Mouse (Mus musculus) midbrain, embryonic 15.5 days (tissue): ENCODE data around the gene Pabpn1. TPM values are rescaled to one million over a fixed set of nuclear protein-coding genes. Genes with fewer than 3 reads are reported as not detected.

ENCODE experiments used
- ATAC-seq: fragments of 200-750 bp; cut with Nextera tagmentation; replicated peaks from 2 replicates; pipeline ENCODE4 v1.8.0; 2017; ENCODE audit warnings: moderate TSS enrichment
- H3K27ac ChIP-seq: fragments of 300-500 bp; sonication (generic); 2 replicates; pipeline ENCODE4 v1.5.1; 2015; ENCODE audit warnings: mild to moderate bottlenecking, inconsistent platforms
- H3K27me3 ChIP-seq: fragments of 300-500 bp; sonication (generic); replicated peaks from 2 replicates; pipeline ENCODE4 v1.6.1; 2015; ENCODE audit warnings: inconsistent platforms
- H3K36me3 ChIP-seq: fragments of 300-500 bp; sonication (generic); replicated peaks from 2 replicates; pipeline ENCODE4 v1.6.1; 2015; ENCODE audit warnings: inconsistent platforms
- H3K4me1 ChIP-seq: fragments of 300-500 bp; sonication (generic); 2 replicates; pipeline ENCODE4 v1.6.1; 2015; ENCODE audit warnings: inconsistent platforms
- H3K4me2 ChIP-seq: fragments of 300-500 bp; sonication (generic); 2 replicates; pipeline ENCODE4 v1.6.1; 2015; ENCODE audit warnings: inconsistent platforms, mild to moderate bottlenecking, moderate library complexity
- H3K4me3 ChIP-seq: fragments of 300-500 bp; sonication (generic); 2 replicates; pipeline ENCODE4 v1.5.1; 2015; ENCODE audit warnings: mild to moderate bottlenecking, inconsistent platforms
- H3K9ac ChIP-seq: fragments of 300-500 bp; sonication (generic); 2 replicates; pipeline ENCODE4 v1.6.1; 2015; ENCODE audit warnings: mild to moderate bottlenecking, inconsistent platforms
- H3K9me3 ChIP-seq: fragments of 300-500 bp; sonication (generic); 2 replicates; pipeline ENCODE4 v1.6.1; 2016; ENCODE audit warnings: inconsistent platforms
- WGBS: fragments of 180-500 bp; shearing (Covaris S2); methylation state at CpG from one replicate; pipeline ENCODE4 v1.1.7; 2015; ENCODE audit warnings: mixed read lengths; 5-methylcytosine and 5-hydroxymethylcytosine counted together
- polyA plus RNA-seq: library from polyadenylated mRNA; unstranded; fragments of >200 nt; fragmentation: Nextera tagmentation; extraction: Ambion mirVana; gene quantifications from 2 replicates; pipeline ENCODE4 v1.2.1, GENCODE M21; 2015

The Pabpn1 gene
- polyA plus RNA-seq, 1 experiment from 2014 or later: 183 TPM

DNA sequence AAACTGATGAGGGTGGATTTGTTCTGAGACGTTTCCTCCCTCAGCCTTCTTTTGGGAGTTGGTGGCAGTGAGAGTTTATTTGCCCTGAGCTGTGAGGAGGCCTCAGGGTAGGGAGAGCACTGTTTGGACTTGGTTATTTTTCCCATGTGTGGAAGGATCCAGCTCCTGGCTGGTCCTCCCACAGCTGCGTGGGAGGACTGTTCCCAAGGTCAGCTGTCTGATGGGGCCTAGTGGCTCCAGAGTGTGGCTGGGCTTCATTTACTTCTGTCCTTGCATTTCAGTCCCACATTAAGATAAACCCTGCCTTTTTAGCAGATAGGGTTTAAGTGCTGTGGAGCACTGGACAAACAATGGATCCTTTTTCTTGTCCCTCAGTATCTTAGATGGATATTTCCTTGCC, 5.1 kb downstream of the Pabpn1 start:
- Histone ChIP-seq H3K4me2 (no peak overlapping the region), H3K27me3 (no peaks in the 10 kb centered on the region), H3K27ac (no peak overlapping the region), H3K36me3 (peaks cover 17% of the 10 kb centered on the region), H3K4me1 (peaks cover 20% of the 10 kb centered on the region), H3K9ac (no peak overlapping the region), H3K4me3 (no peak overlapping the region), H3K9me3 (no peaks in the 10 kb centered on the region)
- 73% methylated on average over 2 of the region's 2 CpGs for WGBS
- no peak for ATAC-seq

- H3K4me3 ChIP-seq: no peak overlapping the region
- H3K27me3 ChIP-seq: no peaks in the 10 kb centered on the region
- no peak overlapping the region for H3K9ac ChIP-seq
- peak overlapping the region; percentile 53; the same call in 1 of the 2 replicates for H3K27ac ChIP-seq
- no peaks in the 10 kb centered on the region for H3K9me3 ChIP-seq
- peaks cover 12% of the 10 kb centered on the region for H3K4me1 ChIP-seq
- ATAC-seq: peak; percentile 71
- no peak overlapping the region for H3K4me2 ChIP-seq
- peaks cover 22% of the 10 kb centered on the region for H3K36me3 ChIP-seq
- WGBS: under 1% methylated on average over 3 of the region's 3 CpGs
Observed at GRCm38 (mm10) chr14:54900383-54900782, 8.1 kb downstream of the Pabpn1 start.

- ATAC-seq: no peak
- Histone ChIP-seq H3K9me3 (no peaks in the 10 kb centered on the region), H3K27ac (no peak overlapping the region), H3K27me3 (no peaks in the 10 kb centered on the region), H3K36me3 (peaks cover 33% of the 10 kb centered on the region), H3K4me1 (peaks cover 3% of the 10 kb centered on the region; the same call in 1 of the 2 replicates), H3K4me3 (no peak overlapping the region), H3K4me2 (no peak overlapping the region), H3K9ac (no peak overlapping the region)
- 95% methylated on average over 4 of the region's 4 CpGs for WGBS
Observed at GRCm38 (mm10) chr14:54903641-54904040, 11.3 kb downstream of the Pabpn1 start.

DNA sequence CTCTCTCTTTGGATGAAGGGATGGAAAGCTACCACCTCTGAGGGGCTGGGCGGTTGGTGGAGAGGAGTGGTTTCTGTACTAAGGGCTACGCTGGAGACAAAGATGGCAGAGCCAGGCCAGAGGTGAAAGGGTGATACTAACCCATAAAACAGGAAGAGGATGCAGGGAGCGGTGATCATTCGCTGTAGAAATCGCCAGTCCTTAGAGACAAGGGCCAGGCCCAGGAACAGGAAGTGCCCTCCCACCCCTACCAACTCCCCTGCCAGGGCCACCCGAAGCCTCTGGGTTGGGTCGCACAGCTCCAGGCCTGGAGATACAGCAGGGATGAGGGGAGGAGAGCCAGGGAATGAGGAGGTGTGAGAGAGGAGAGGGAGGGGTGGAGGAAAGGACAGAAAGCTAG, 16.4 kb downstream of the Pabpn1 start:
- no peak for ATAC-seq
- no peak overlapping the region for H3K27ac ChIP-seq
- whole genome bisulfite sequencing: 97% methylated on average over 7 of the region's 7 CpGs
- H3K9ac ChIP-seq: no peak overlapping the region
- H3K27me3 ChIP-seq: no peaks in the 10 kb centered on the region
- H3K9me3 ChIP-seq: no peaks in the 10 kb centered on the region
- peaks cover 42% of the 10 kb centered on the region for H3K4me1 ChIP-seq
- H3K4me2 ChIP-seq: no peak overlapping the region
- H3K36me3 ChIP-seq: peaks cover 33% of the 10 kb centered on the region
- no peak overlapping the region for H3K4me3 ChIP-seq

- peak overlapping the region; percentile 99 for H3K4me3 ChIP-seq
- 3% methylated on average over 53 of the region's 69 CpGs for WGBS
- H3K9me3 ChIP-seq: no peaks in the 10 kb centered on the region
- peaks cover 13% of the 10 kb centered on the region for H3K36me3 ChIP-seq
- H3K4me2 ChIP-seq: peak overlapping the region; percentile 91
- peak overlapping the region; percentile 96 for H3K27ac ChIP-seq
- ATAC-seq: peak; percentile 69
- H3K9ac ChIP-seq: peak overlapping the region; percentile 99
- H3K4me1 ChIP-seq: peaks cover 45% of the 10 kb centered on the region
- no peaks in the 10 kb centered on the region for H3K27me3 ChIP-seq
Observed at GRCm38 (mm10) chr14:54912109-54912850, 20.0 kb downstream of the Pabpn1 start.

DNA sequence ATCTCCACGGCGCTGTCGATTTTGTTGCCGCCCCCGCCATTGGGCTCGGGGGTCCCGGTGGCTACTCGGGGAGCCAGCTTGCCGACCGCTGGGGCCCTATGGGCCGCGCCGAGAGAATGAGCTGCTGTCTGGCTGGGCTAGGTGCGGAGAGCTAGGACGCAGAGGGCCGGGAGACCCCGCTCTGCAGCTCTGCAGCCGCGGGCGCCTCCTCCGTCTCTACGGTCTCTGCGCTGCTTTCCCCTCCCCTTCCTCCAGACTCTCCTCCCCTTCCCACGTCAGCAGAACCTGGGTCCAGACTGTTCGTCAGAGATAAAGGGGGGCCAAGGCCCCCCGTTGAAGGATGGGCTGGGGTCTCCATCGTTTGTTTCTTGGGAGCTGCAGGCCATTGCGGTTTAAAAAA, 20.6 kb downstream of the Pabpn1 start, which contains the start of gene Slc22a17:
Gene Slc22a17 (minus strand): TSS at position 247 of the 400 bp plus-strand sequence.
- Histone ChIP-seq H3K36me3 (peaks cover 7% of the 10 kb centered on the region; the same call in 1 of the 2 replicates), H3K4me2 (peak within 1 kb of the TSS; percentile 91), H3K9me3 (no peaks in the 10 kb centered on the region), H3K9ac (peak within 1 kb of the TSS; percentile 99), H3K4me3 (peak within 1 kb of the TSS; percentile 99), H3K27ac (peak within 1 kb of the TSS; percentile 96), H3K4me1 (peaks cover 45% of the 10 kb centered on the region), H3K27me3 (no peaks in the 10 kb centered on the region)
- WGBS: under 1% methylated on average over 26 of the region's 28 CpGs
- peak; percentile 96 for ATAC-seq

GRCm38 (mm10) chr14:54913343-54913742, 21.0 kb downstream of the Pabpn1 start:
- peaks cover 43% of the 10 kb centered on the region for H3K4me1 ChIP-seq
- no peaks in the 10 kb centered on the region for H3K9me3 ChIP-seq
- peak overlapping the region; percentile 99 for H3K4me3 ChIP-seq
- H3K27me3 ChIP-seq: no peaks in the 10 kb centered on the region
- ATAC-seq: peak; percentile 41
- peak overlapping the region; percentile 96 for H3K27ac ChIP-seq
- H3K36me3 ChIP-seq: peaks cover 3% of the 10 kb centered on the region; the same call in 1 of the 2 replicates
- WGBS: 16% methylated on average over 10 of the region's 10 CpGs
- H3K4me2 ChIP-seq: peak overlapping the region; percentile 91
- peak overlapping the region; percentile 99 for H3K9ac ChIP-seq

DNA sequence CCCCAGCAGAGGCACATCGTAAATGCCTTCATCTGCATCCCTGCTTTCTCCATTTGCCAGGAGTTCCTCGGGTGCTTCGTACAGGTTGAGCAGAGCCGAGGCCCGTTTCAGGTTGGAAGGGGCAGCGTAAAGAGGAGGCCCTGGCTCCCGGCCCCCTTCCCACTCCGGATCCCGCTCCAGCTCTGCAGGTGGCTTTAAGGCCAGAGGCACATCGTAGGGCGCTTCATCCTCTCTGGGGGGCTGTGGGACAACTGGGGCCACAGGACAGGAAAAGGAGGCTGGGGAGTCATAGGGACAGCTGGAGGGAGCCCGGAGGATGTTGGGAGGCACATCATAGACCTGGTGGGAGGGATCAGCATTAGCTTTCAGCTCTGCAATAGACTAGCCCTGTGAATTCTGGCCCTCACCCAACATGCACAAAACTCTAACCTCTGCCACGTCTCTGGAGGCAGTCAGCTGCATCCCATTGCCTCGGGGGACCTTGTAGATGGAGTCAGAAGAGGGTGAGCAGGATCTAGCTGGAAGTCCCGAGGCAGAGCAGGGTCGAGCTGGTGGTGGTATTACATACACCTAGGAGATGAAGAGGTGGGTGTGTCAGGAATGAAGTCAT, 27.9 kb downstream of the Pabpn1 start:
- 90% methylated on average over 16 of the region's 16 CpGs for WGBS
- peaks cover 14% of the 10 kb centered on the region for H3K4me1 ChIP-seq
- no peak overlapping the region for H3K4me3 ChIP-seq
- no peak overlapping the region for H3K4me2 ChIP-seq
- no peaks in the 10 kb centered on the region for H3K9me3 ChIP-seq
- H3K36me3 ChIP-seq: no peaks in the 10 kb centered on the region; the same call in 1 of the 2 replicates
- H3K27ac ChIP-seq: no peak overlapping the region
- ATAC-seq: no peak
- H3K9ac ChIP-seq: no peak overlapping the region
- H3K27me3 ChIP-seq: no peaks in the 10 kb centered on the region

GRCm38 (mm10) chr14:54924641-54925348, 32.5 kb downstream of the Pabpn1 start:
- Histone ChIP-seq H3K27ac (peak overlapping the region; percentile 85), H3K4me1 (peaks cover 36% of the 10 kb centered on the region), H3K4me3 (peak overlapping the region; percentile 51), H3K9me3 (no peaks in the 10 kb centered on the region), H3K27me3 (no peaks in the 10 kb centered on the region), H3K4me2 (peak overlapping the region; percentile 85), H3K9ac (no peak overlapping the region), H3K36me3 (no peaks in the 10 kb centered on the region; the same call in 1 of the 2 replicates)
- ATAC-seq: peak; percentile 48
- WGBS: 16% methylated on average over 7 of the region's 7 CpGs

DNA sequence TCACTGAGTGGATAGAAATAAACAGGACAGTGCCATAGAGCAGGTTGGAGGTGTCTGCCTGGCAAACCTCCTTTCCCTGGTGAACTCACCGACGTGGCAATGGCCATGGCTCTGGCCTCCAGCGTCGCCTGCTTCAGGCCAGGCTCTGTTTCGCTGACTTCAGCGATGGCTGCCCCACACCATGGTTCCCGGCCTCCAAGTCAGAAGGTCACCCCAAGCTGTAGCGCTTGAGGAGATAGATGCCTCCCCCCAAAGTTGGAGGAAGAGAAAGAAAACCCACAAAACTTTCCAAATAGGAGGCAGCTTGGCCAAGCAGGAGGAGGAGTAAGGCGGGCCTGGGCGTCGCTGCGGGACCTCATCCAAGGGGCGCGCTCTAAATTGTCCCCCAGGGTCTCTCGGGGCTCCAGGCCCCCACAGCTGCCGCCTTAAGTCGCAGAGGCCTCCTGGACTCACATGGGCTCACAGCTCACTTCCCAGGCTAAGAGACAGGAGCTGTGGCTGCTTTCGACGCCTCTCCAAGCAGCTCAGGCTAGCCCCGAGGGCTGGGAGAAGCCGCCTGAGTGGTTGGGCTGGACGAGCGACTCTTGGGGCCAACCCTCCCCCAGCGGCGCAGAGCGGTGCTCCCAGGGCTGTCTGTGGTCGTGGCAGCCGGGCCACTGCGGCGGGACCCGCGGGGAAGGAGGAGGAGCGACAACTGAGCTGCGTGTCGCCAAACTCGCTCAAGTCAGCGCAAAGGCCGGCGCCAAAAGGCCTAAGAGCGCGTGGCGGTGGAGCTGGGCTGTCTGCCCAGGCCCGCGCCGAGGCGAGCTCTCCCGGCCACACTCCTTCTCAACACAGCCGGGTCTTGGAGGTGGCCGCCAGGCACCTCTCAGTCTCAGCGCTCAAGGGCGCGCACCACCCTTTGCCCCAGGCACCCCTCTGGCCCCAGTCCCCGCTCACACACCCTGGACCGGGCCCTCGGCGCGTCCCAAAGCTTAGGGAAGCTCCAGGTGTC, 33.3 kb downstream of the Pabpn1 start, which contains the start of gene Efs:
Gene Efs (minus strand): TSS at position 778 of the 994 bp plus-strand sequence.
- Histone ChIP-seq H3K36me3 (no peaks in the 10 kb centered on the region; the same call in 1 of the 2 replicates), H3K4me1 (peaks cover 41% of the 10 kb centered on the region), H3K27me3 (no peaks in the 10 kb centered on the region), H3K4me2 (peak within 1 kb of the TSS; percentile 85), H3K9me3 (no peaks in the 10 kb centered on the region), H3K9ac (peak within 1 kb of the TSS; percentile 64), H3K4me3 (peak within 1 kb of the TSS; percentile 51), H3K27ac (peak within 1 kb of the TSS; percentile 85)
- 2% methylated on average over 57 of the region's 57 CpGs for WGBS
- ATAC-seq: peak; percentile 65
